Mouse (Mus musculus) gastrocnemius, adult 8-10 months (tissue): Measurements from ENCODE around the gene Eml1. TPM values are rescaled to one million over a fixed set of nuclear protein-coding genes. Genes with fewer than 3 reads are reported as not detected.
A peak's percentile ranks its signal among the peaks of the same experiment; 100 is the strongest.

Experiments used
- DNase-seq, 2 experiments: peaks; one replicate each; pipeline ENCODE4 v3.0.0; 2022; ENCODE audit warnings: low spot score in 2 of 2
- total RNA-seq, 4 experiments: library from RNA; stranded (reverse); gene quantifications; 2 replicates each; pipeline ENCODE4 v1.2.4; 2022

The Eml1 gene
- 100 to 1,000 TPM in 3 of 4 experiments, 10 to 100 TPM in 1; 92.6 to 123 (median 118) TPM for total RNA-seq

- DNase-seq, result peak; percentile 50 to 67
These were observed at the start of gene Eml1 for GRCm38 (mm10) chr12:108370596-108371428. Gene Eml1, plus strand, starts transcription at chr12:108370957.

- DNase-seq, result no peak
These were observed 44.4 kb upstream of the Eml1 start for GRCm38 (mm10) chr12:108326401-108326800.

GRCm38 (mm10) chr12:108327889-108328491 is 42.8 kb upstream of the Eml1 start:
- no peak for DNase-seq

GRCm38 (mm10) chr12:108333056-108333455 is 37.7 kb upstream of the Eml1 start:
- DNase-seq, result peak; percentile 80 to 83

- no peak for DNase-seq
These were observed 37.3 kb upstream of the Eml1 start for GRCm38 (mm10) chr12:108333481-108333882.

GRCm38 (mm10) chr12:108333895-108334445 is 36.8 kb upstream of the Eml1 start, which contains the start of gene Cyp46a1:
Gene Cyp46a1, plus strand, starts transcription at chr12:108334381.
- peak; percentile 100 for DNase-seq

GRCm38 (mm10) chr12:108334529-108334928 is 36.2 kb upstream of the Eml1 start:
- no peak for DNase-seq

GRCm38 (mm10) chr12:108338572-108339190 is 32.1 kb upstream of the Eml1 start:
- no peak for DNase-seq

- DNase-seq, result no peak
These were observed 22.6 kb upstream of the Eml1 start for GRCm38 (mm10) chr12:108348151-108348550.

GRCm38 (mm10) chr12:108349026-108349425 is 21.7 kb upstream of the Eml1 start:
- DNase-seq, result no peak

- DNase-seq, result no peak
These were observed 19.8 kb upstream of the Eml1 start for GRCm38 (mm10) chr12:108350931-108351330.

GRCm38 (mm10) chr12:108352371-108353136 is 18.2 kb upstream of the Eml1 start:
- no peak for DNase-seq

GRCm38 (mm10) chr12:108354284-108354683 is 16.5 kb upstream of the Eml1 start:
- DNase-seq, result no peak

GRCm38 (mm10) chr12:108355271-108355670 is 15.5 kb upstream of the Eml1 start:
- DNase-seq, result no peak

GRCm38 (mm10) chr12:108355986-108356385 is 14.8 kb upstream of the Eml1 start:
- no peak for DNase-seq

GRCm38 (mm10) chr12:108363796-108364195 is 7.0 kb upstream of the Eml1 start:
- peak; percentile 75 to 76 for DNase-seq

GRCm38 (mm10) chr12:108365340-108365739 is 5.4 kb upstream of the Eml1 start:
- peak; percentile 31 to 59 for DNase-seq

GRCm38 (mm10) chr12:108365868-108366267 is 4.9 kb upstream of the Eml1 start:
- DNase-seq, result no peak

GRCm38 (mm10) chr12:108367909-108368308 is 2.8 kb upstream of the Eml1 start:
- DNase-seq, result no peak

- DNase-seq, result no peak
These were observed 1.8 kb upstream of the Eml1 start for GRCm38 (mm10) chr12:108368921-108369320.

GRCm38 (mm10) chr12:108371429-108371765 is 640 bp downstream of the Eml1 start:
- DNase-seq, result no peak
